Mouse (Mus musculus): ENCODE data around the gene Hint2. TPM values are rescaled to one million over a fixed set of nuclear protein-coding genes. Genes with fewer than 3 reads are reported as not detected.
A peak's percentile ranks its signal among the peaks of the same experiment; 100 is the strongest.

Hint2 gene
- polyA plus RNA-seq, 1 experiment: 30.1 TPM

DNA sequence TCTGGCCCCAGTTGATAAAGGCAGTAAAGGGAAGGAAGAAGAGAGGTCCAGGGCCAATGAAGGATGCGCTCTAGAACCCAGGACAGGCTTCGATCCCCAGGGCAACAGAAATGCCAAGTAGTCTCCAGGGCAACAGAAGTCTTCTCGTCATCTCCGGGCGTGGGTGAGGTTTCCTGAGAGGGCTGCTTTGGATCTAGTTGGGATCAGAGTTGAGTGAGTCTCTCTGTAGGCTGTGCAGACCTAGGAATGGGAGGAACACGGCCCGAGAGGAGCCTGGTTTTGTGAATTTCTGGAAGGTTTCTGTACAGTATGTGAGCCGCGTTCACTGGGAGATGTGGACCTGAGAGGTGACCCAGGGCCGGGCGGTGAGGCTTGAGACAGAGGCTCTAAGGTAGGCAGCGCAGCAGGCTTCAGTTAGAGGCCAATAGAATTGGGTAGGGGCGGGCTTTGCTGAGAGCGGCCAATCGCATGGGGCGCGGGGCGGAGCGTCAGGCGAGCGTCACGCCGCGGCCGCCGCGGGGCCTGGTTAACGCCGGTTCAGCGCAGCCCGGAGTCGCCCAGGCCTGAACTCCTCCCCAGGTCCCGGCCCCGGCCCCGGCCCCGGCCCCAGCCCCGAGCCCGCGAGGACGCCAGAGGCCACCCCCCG lies 12.6 kb upstream of the Hint2 start, which contains the start of the genes Tmem8b and Fam221b:
TSS of gene Tmem8b (plus strand) at position 190 of the 646 bp plus-strand sequence.
TSS of gene Fam221b (minus strand) at position 364 of the 646 bp plus-strand sequence.
- H3K36me3 ChIP-seq (ENCODE audit: control insufficient read depth, insufficient read depth, low read length, poor library complexity, severe bottlenecking): no peaks in the 10 kb centered on the region
- no peaks in the 10 kb centered on the region for H3K27me3 ChIP-seq (ENCODE audit: control insufficient read depth, insufficient read depth, low read length, poor library complexity, severe bottlenecking)
- H3K4me3 ChIP-seq (ENCODE audit: low read depth, low read length): peak within 1 kb of the TSS; percentile 68
- TF ChIP-seq EP300 (IDR thresholded peaks at IDR 0.05; ENCODE audit: insufficient read depth, low read depth, low read length) (no peak), CTCF (IDR thresholded peaks at IDR 0.05; ENCODE audit: low read depth, low read length) (no peak), POLR2A (IDR thresholded peaks at IDR 0.05; ENCODE audit: insufficient read depth, low read length) (peak; percentile 80)
- H3K27ac ChIP-seq (ENCODE audit: insufficient read depth, low read length): no peak within 1 kb of the TSS
- H3K9me3 ChIP-seq (replicated peaks; ENCODE audit: control insufficient read depth, insufficient read depth, low read length, poor library complexity, severe bottlenecking): no peaks in the 10 kb centered on the region
- H3K9ac ChIP-seq (ENCODE audit: low read depth, poor library complexity, severe bottlenecking): peak within 1 kb of the TSS; percentile 63
- no peaks in the 10 kb centered on the region for H3K4me1 ChIP-seq (ENCODE audit: control insufficient read depth, insufficient read depth, low read length)

- Histone ChIP-seq H3K4me1 (ENCODE audit: control insufficient read depth, insufficient read depth, low read length) (no peaks in the 10 kb centered on the region), H3K27ac (ENCODE audit: insufficient read depth, low read length) (no peak overlapping the region), H3K9ac (ENCODE audit: low read depth, poor library complexity, severe bottlenecking) (no peak overlapping the region), H3K36me3 (ENCODE audit: control insufficient read depth, insufficient read depth, low read length, poor library complexity, severe bottlenecking) (no peaks in the 10 kb centered on the region), H3K4me3 (ENCODE audit: low read depth, low read length) (no peak overlapping the region), H3K9me3 (replicated peaks; ENCODE audit: control insufficient read depth, insufficient read depth, low read length, poor library complexity, severe bottlenecking) (no peaks in the 10 kb centered on the region), H3K27me3 (ENCODE audit: control insufficient read depth, insufficient read depth, low read length, poor library complexity, severe bottlenecking) (no peaks in the 10 kb centered on the region)
- TF ChIP-seq EP300 (IDR thresholded peaks at IDR 0.05; ENCODE audit: insufficient read depth, low read depth, low read length) (no peak), POLR2A (IDR thresholded peaks at IDR 0.05; ENCODE audit: insufficient read depth, low read length) (no peak), CTCF (IDR thresholded peaks at IDR 0.05; ENCODE audit: low read depth, low read length) (peak; percentile 20)
Measured at GRCm38 (mm10) chr4:43666412-43666811, 10.1 kb upstream of the Hint2 start.

DNA sequence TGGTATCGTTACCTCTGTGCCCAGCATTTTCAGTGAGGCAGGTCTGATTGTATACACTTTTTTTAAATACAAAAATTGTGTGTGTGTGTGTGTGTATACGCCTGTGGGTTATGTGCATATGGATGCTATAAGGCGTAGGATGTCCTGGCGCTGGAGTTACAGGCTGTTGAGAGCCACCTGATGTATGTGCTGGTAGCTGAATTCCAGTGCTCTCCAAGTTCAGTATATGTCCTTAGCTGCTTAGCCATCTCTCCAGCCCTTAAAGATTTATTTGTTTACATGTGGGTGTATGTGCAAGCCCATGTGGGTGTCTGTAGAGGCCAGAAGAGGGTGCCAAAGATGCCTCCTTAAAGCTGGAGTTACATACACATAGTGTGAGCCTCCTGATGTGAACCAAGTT lies 880 bp upstream of the Hint2 start:
- no peaks in the 10 kb centered on the region for H3K4me1 ChIP-seq (ENCODE audit: control insufficient read depth, insufficient read depth, low read length)
- TF ChIP-seq CTCF (IDR thresholded peaks at IDR 0.05; ENCODE audit: low read depth, low read length) (no peak), EP300 (IDR thresholded peaks at IDR 0.05; ENCODE audit: insufficient read depth, low read depth, low read length) (no peak), POLR2A (IDR thresholded peaks at IDR 0.05; ENCODE audit: insufficient read depth, low read length) (no peak)
- peak overlapping the region; percentile 17; the same call in 1 of the 2 replicates for H3K4me3 ChIP-seq (ENCODE audit: low read depth, low read length)
- no peak overlapping the region for H3K9ac ChIP-seq (ENCODE audit: low read depth, poor library complexity, severe bottlenecking)
- H3K9me3 ChIP-seq (replicated peaks; ENCODE audit: control insufficient read depth, insufficient read depth, low read length, poor library complexity, severe bottlenecking): no peaks in the 10 kb centered on the region
- H3K27ac ChIP-seq (ENCODE audit: insufficient read depth, low read length): no peak overlapping the region
- no peaks in the 10 kb centered on the region for H3K27me3 ChIP-seq (ENCODE audit: control insufficient read depth, insufficient read depth, low read length, poor library complexity, severe bottlenecking)
- no peaks in the 10 kb centered on the region for H3K36me3 ChIP-seq (ENCODE audit: control insufficient read depth, insufficient read depth, low read length, poor library complexity, severe bottlenecking)

DNA sequence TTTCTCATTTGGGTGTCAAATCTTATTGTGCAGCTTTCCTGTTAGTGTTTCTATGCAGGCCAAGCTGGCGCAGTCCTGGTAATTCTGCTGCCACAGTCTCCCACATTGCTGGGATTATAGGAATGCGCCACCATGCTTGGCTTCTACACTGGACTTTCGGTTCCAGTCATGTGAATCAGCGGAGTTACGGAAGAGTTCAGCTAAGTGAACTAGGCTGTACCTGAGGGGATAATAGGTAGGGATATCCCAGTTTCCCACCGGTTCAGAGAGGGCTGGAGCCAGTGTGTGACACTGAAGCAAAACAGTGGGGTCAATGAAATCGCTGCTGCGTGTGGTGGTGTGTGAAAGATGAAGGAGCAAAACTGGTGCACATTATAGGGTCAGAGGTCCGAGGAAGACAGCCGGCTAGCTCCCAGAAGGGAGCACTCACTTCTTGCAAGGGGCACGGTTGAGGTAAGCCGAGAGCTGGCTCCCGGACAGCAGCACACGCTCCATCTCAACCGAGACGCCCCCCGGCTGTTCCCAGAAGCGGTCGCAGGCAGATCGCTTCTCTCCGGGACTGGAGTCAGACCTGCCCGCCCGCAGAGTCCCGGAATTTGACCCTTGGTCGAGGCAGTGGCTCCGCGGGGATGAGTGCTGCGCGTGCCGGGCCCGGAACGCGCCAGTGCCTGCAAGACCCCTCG lies 469 bp downstream of the Hint2 start:
- Histone ChIP-seq H3K27ac (ENCODE audit: insufficient read depth, low read length) (no peak overlapping the region), H3K27me3 (ENCODE audit: control insufficient read depth, insufficient read depth, low read length, poor library complexity, severe bottlenecking) (no peaks in the 10 kb centered on the region), H3K36me3 (ENCODE audit: control insufficient read depth, insufficient read depth, low read length, poor library complexity, severe bottlenecking) (no peaks in the 10 kb centered on the region), H3K9ac (ENCODE audit: low read depth, poor library complexity, severe bottlenecking) (peak overlapping the region; percentile 71), H3K4me3 (ENCODE audit: low read depth, low read length) (peak overlapping the region; percentile 85), H3K9me3 (replicated peaks; ENCODE audit: control insufficient read depth, insufficient read depth, low read length, poor library complexity, severe bottlenecking) (no peaks in the 10 kb centered on the region), H3K4me1 (ENCODE audit: control insufficient read depth, insufficient read depth, low read length) (no peaks in the 10 kb centered on the region)
- TF ChIP-seq EP300 (IDR thresholded peaks at IDR 0.05; ENCODE audit: insufficient read depth, low read depth, low read length) (no peak), CTCF (IDR thresholded peaks at IDR 0.05; ENCODE audit: low read depth, low read length) (no peak), POLR2A (IDR thresholded peaks at IDR 0.05; ENCODE audit: insufficient read depth, low read length) (no peak)

DNA sequence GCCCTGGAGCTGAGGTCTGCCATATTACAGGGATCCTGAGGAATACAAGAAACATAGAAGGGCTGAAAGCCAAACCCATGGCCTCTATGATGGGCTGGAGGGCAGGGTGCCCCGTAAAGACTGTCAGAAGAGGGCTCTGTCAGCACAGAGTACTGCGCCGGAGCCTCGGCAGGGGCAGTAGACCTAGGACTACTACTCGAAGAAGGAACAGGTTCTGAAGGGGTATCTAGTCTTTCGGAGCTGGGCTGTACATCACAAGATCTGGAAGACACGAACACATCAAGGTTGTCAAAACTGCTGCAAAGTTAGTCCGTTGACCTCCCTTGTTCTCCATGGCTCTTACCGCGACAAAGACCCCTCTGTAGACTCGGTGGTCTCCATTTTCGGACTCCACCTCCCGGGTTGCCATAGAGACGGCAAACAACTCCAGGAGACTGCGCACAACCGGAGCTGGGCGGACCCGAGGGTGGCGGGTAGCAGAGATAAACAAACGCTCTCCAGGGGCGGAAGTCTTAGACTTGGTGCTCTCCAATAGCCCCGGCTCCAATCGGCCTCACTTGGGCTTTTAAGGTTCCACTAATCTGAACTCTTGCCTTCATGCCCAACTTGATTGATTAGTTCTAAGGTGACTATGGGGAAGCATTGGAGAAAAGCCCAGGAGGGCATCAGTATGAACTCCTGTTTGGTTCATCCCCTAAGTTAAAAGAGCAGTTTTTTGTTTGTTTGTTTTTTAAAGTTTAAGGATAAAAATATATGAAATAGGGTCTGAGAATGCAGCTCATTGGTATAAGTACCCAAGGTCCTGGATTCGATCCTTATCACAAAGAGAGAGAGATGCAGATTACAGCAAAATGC lies 2.9 kb downstream of the Hint2 start, which contains the start of gene Spag8:
TSS of gene Spag8 (minus strand) at position 434 of the 855 bp plus-strand sequence.
- Histone ChIP-seq H3K9me3 (replicated peaks; ENCODE audit: control insufficient read depth, insufficient read depth, low read length, poor library complexity, severe bottlenecking) (no peaks in the 10 kb centered on the region), H3K4me3 (ENCODE audit: low read depth, low read length) (0 out of 2 replicates have a peak within 1 kb of the TSS, but pooled peaks have one; percentile 24), H3K27me3 (ENCODE audit: control insufficient read depth, insufficient read depth, low read length, poor library complexity, severe bottlenecking) (no peaks in the 10 kb centered on the region), H3K27ac (ENCODE audit: insufficient read depth, low read length) (no peak within 1 kb of the TSS), H3K36me3 (ENCODE audit: control insufficient read depth, insufficient read depth, low read length, poor library complexity, severe bottlenecking) (no peaks in the 10 kb centered on the region), H3K9ac (ENCODE audit: low read depth, poor library complexity, severe bottlenecking) (no peak within 1 kb of the TSS), H3K4me1 (ENCODE audit: control insufficient read depth, insufficient read depth, low read length) (no peaks in the 10 kb centered on the region)
- no peak for TF ChIP-seq POLR2A (IDR thresholded peaks at IDR 0.05; ENCODE audit: insufficient read depth, low read length)
- no peak for TF ChIP-seq CTCF (IDR thresholded peaks at IDR 0.05; ENCODE audit: low read depth, low read length)
- no peak for TF ChIP-seq EP300 (IDR thresholded peaks at IDR 0.05; ENCODE audit: insufficient read depth, low read depth, low read length)
